Mouse (Mus musculus) lung, postnatal 4 days (tissue): ENCODE measurements around the gene Gnao1.

Experiments used
- DNase-seq, 2 experiments: peaks; one replicate each; pipeline ENCODE4 v3.0.0; 2021

Gnao1 gene

GRCm38 (mm10) chr8:94011076-94012012 is 201.6 kb downstream of the Gnao1 start:
- no peak for DNase-seq

DNA sequence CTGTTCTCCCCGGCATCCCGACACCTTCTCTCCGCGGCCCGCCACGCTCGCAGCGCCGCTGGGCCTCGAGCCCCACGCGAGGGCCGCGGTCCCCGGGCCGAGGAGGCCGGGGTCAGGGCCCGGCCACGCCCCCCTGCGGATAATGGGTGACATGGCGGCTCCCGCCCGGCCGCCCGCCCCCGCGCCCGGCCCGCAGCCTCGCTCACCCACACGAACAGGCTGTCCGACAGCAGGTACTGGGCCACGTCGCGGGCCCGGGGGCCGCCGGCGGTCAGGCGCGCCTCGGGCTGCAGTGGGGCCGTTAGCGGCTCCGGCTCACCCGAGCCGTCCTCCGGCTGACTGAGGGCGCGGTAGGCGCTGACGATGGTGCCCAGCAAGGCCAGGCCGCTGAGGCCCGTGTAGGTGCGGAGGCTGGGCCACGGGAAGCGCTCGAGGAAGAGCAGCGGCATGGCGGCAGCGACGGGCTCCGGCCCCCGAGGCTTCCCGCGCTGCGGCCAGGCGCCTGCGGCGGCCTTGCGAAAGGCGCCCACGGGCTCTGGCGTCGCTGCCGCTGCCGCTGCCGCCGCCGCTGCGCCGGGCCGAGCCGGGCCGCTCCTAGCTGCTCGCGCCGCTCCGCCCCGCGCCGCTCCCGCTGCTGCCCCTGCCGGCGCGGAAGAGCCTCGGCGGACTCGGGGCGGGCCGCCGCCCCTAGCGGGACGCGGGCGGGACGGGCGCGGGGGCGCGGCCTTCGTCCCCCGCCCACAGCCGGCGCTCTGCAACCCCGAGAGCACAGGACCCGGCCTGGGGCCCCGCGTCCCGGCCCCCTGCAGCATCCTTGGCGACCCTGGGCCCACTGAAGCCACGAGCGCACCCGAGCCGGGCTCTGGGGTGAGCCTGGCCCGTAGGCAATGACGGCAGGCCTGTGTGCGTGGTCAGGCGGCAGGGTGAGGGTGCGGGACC is 202.5 kb downstream of the Gnao1 start, which contains the start of gene Amfr:
TSS of gene Amfr (minus strand) at position 830 of the 939 bp plus-strand sequence.
- DNase-seq, result peak; percentile 79 to 87

GRCm38 (mm10) chr8:94013026-94013612 is 203.4 kb downstream of the Gnao1 start:
- no peak for DNase-seq
